Mouse (Mus musculus): ENCODE results near the gene Zbtb17.

Zbtb17 gene

GRCm38 (mm10) chr4:141444451-141445327 lies at the start of gene Zbtb17:
Gene Zbtb17, plus strand, starts transcription at chr4:141444654.
- DNase-seq (ENCODE audit: extremely low read depth, insufficient read length, low spot score), result peak; percentile 87

GRCm38 (mm10) chr4:141394751-141395150 lies 49.7 kb upstream of the Zbtb17 start:
- DNase-seq (ENCODE audit: extremely low read depth, insufficient read length, low spot score), result no peak

GRCm38 (mm10) chr4:141397861-141398260 lies 46.6 kb upstream of the Zbtb17 start:
- no peak for DNase-seq (ENCODE audit: extremely low read depth, insufficient read length, low spot score)

GRCm38 (mm10) chr4:141398545-141398944 lies 45.9 kb upstream of the Zbtb17 start, which contains the start of gene Clcnka:
Gene Clcnka, minus strand, starts transcription at chr4:141398724.
- no peak for DNase-seq (ENCODE audit: extremely low read depth, insufficient read length, low spot score)

- no peak for DNase-seq (ENCODE audit: extremely low read depth, insufficient read length, low spot score)
These were observed 44.3 kb upstream of the Zbtb17 start for GRCm38 (mm10) chr4:141400171-141400570.

- DNase-seq (ENCODE audit: extremely low read depth, insufficient read length, low spot score), result peak; percentile 55
These were observed 39.7 kb upstream of the Zbtb17 start for GRCm38 (mm10) chr4:141404518-141405313.

- no peak for DNase-seq (ENCODE audit: extremely low read depth, insufficient read length, low spot score)
These were observed 39.2 kb upstream of the Zbtb17 start for GRCm38 (mm10) chr4:141405314-141405622.

- peak; percentile 65 for DNase-seq (ENCODE audit: extremely low read depth, insufficient read length, low spot score)
These were observed 37.7 kb upstream of the Zbtb17 start for GRCm38 (mm10) chr4:141406516-141407299.

- no peak for DNase-seq (ENCODE audit: extremely low read depth, insufficient read length, low spot score)
These were observed 35.9 kb upstream of the Zbtb17 start for GRCm38 (mm10) chr4:141408577-141408976.

- DNase-seq (ENCODE audit: extremely low read depth, insufficient read length, low spot score), result no peak
These were observed 32.9 kb upstream of the Zbtb17 start for GRCm38 (mm10) chr4:141411430-141411992.

GRCm38 (mm10) chr4:141415924-141416323 lies 28.5 kb upstream of the Zbtb17 start, which contains the start of gene Clcnkb:
Gene Clcnkb, minus strand, starts transcription at chr4:141416014.
- DNase-seq (ENCODE audit: extremely low read depth, insufficient read length, low spot score), result no peak

- no peak for DNase-seq (ENCODE audit: extremely low read depth, insufficient read length, low spot score)
These were observed 24.9 kb upstream of the Zbtb17 start for GRCm38 (mm10) chr4:141419398-141420191.

- DNase-seq (ENCODE audit: extremely low read depth, insufficient read length, low spot score), result no peak
These were observed 24.1 kb upstream of the Zbtb17 start, which contains the start of gene Hspb7 for GRCm38 (mm10) chr4:141420192-141420829. Gene Hspb7, plus strand, starts transcription at chr4:141420779.

GRCm38 (mm10) chr4:141420886-141421285 lies 23.6 kb upstream of the Zbtb17 start:
- DNase-seq (ENCODE audit: extremely low read depth, insufficient read length, low spot score), result no peak

GRCm38 (mm10) chr4:141421423-141421822 lies 23.0 kb upstream of the Zbtb17 start:
- DNase-seq (ENCODE audit: extremely low read depth, insufficient read length, low spot score), result no peak

GRCm38 (mm10) chr4:141422841-141423240 lies 21.6 kb upstream of the Zbtb17 start:
- DNase-seq (ENCODE audit: extremely low read depth, insufficient read length, low spot score), result no peak

GRCm38 (mm10) chr4:141423288-141423687 lies 21.2 kb upstream of the Zbtb17 start:
- peak; percentile 29 for DNase-seq (ENCODE audit: extremely low read depth, insufficient read length, low spot score)

GRCm38 (mm10) chr4:141423691-141424431 lies 20.6 kb upstream of the Zbtb17 start:
- no peak for DNase-seq (ENCODE audit: extremely low read depth, insufficient read length, low spot score)

All from 3134 (cell line).